Mouse (Mus musculus) adrenal gland, adult 2 months (tissue): ENCODE data around the gene Adamtsl1. TPM values are rescaled to one million over a fixed set of nuclear protein-coding genes. Genes with fewer than 3 reads are reported as not detected.

ENCODE experiments used
- DNase-seq: peaks from one replicate; pipeline ENCODE4 v3.0.0; 2021
- polyA plus RNA-seq: library from polyadenylated mRNA; depleted of rRNA; stranded (reverse); fragments of >200 nt; gene quantifications from 2 replicates; pipeline ENCODE4 v1.2.3, GENCODE M21; 2012
- total RNA-seq, 2 experiments: library from RNA; stranded (reverse); gene quantifications; 2 replicates each; pipeline ENCODE4 v1.2.3; 2021

The Adamtsl1 gene
- total and polyA plus RNA-seq, 3 experiments: 6.9 to 17.7 (median 12.4) TPM

GRCm38 (mm10) chr4:86053487-86054237, 539.7 kb downstream of the Adamtsl1 start:
- DNase-seq: peak; percentile 70

- DNase-seq: peak; percentile 17
These were observed 546.6 kb downstream of the Adamtsl1 start for GRCm38 (mm10) chr4:86060614-86061013.

GRCm38 (mm10) chr4:86068376-86068775, 554.4 kb downstream of the Adamtsl1 start:
- no peak for DNase-seq

- no peak for DNase-seq
These were observed 555.1 kb downstream of the Adamtsl1 start for GRCm38 (mm10) chr4:86068875-86069718.

- no peak for DNase-seq
These were observed 560.9 kb downstream of the Adamtsl1 start for GRCm38 (mm10) chr4:86074871-86075270.

- no peak for DNase-seq
These were observed 563.4 kb downstream of the Adamtsl1 start for GRCm38 (mm10) chr4:86077355-86077754.

GRCm38 (mm10) chr4:86077854-86078253, 563.9 kb downstream of the Adamtsl1 start:
- DNase-seq: no peak

- no peak for DNase-seq
These were observed 573.5 kb downstream of the Adamtsl1 start for GRCm38 (mm10) chr4:86087508-86087907.

- peak; percentile 22 for DNase-seq
These were observed 589.2 kb downstream of the Adamtsl1 start for GRCm38 (mm10) chr4:86103207-86103606.

GRCm38 (mm10) chr4:86108325-86108724, 594.4 kb downstream of the Adamtsl1 start:
- no peak for DNase-seq

- no peak for DNase-seq
These were observed 605.1 kb downstream of the Adamtsl1 start for GRCm38 (mm10) chr4:86119067-86119466.

- no peak for DNase-seq
These were observed 608.5 kb downstream of the Adamtsl1 start for GRCm38 (mm10) chr4:86122431-86122830.

- peak; percentile 83 for DNase-seq
These were observed 610.4 kb downstream of the Adamtsl1 start for GRCm38 (mm10) chr4:86124374-86124773.

- no peak for DNase-seq
These were observed 612.7 kb downstream of the Adamtsl1 start for GRCm38 (mm10) chr4:86126636-86127035.

- no peak for DNase-seq
These were observed 644.6 kb downstream of the Adamtsl1 start for GRCm38 (mm10) chr4:86158551-86158950.

GRCm38 (mm10) chr4:86159362-86159761, 645.4 kb downstream of the Adamtsl1 start:
- no peak for DNase-seq

GRCm38 (mm10) chr4:86170763-86171162, 656.8 kb downstream of the Adamtsl1 start:
- DNase-seq: no peak

GRCm38 (mm10) chr4:86171461-86171860, 657.5 kb downstream of the Adamtsl1 start:
- DNase-seq: no peak

GRCm38 (mm10) chr4:86177471-86177870, 663.5 kb downstream of the Adamtsl1 start:
- no peak for DNase-seq

- DNase-seq: no peak
These were observed 664.1 kb downstream of the Adamtsl1 start for GRCm38 (mm10) chr4:86178116-86178515.

GRCm38 (mm10) chr4:86183701-86184173, 669.8 kb downstream of the Adamtsl1 start:
- DNase-seq: no peak

- DNase-seq: no peak
These were observed 675.9 kb downstream of the Adamtsl1 start for GRCm38 (mm10) chr4:86189853-86190252.

GRCm38 (mm10) chr4:86191195-86191594, 677.2 kb downstream of the Adamtsl1 start:
- no peak for DNase-seq
